Mouse (Mus musculus): ENCODE measurements at regions not wholly inside any gene's neighbourhood (a gene's known extent, or its start where the extent isn't known, plus 50 kb on each side); places are given as distances from the start of the nearest gene placed in this dataset.

DNA sequence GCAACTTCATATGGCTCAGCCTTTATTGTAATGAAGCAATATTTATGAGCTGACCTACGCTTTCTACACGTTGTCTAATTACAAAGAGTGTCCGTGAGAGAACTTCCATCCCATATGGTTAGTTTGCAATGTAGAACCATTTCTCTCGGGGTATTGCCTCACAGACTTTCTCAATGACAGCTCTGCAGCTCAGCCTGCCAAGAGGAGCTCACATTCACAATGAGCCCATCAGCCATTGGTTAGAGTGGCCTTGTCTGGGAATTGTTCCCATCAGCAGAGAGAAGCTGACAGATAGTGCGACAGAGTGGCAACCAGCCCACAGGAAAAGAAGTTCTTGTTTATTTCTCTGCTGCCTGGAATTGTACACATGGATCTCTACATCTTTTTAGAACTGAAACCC lies 409.7 kb downstream of the Zfp704 start:
- DNase-seq (ENCODE audit: low read depth, low spot score): no peak

DNA sequence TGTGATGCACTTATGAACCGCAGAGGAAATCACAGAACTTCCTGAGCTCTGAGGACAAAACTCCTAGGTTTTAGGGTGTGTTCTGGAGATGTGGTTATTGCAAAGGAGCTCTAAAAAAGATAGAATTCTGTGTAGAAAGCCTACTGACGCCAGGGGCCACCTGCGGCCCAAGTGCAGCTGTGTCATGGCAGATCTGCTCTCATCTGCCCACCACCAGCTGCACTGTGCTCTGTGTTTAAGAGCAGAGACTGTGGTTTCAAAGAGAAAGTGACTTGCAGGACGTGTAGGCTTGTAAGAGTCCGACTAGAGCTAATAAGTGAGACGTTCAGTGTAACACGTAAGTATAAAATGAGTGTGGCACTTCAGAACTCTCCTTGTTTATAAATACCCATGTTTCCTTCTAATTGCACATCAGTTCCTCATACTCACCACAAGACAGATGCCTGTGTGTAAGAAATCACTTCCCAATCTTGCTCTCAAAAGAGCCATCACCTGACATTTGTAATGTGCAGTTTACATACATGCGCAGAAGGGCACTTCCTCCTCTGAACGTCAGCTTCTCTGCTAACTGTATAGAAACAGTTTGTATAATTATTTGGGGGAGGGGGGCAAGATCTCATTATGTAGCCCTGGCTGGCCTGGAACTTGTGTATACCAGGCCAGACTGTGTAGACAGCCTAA lies 411.1 kb downstream of the Zfp704 start:
- no peak for DNase-seq (ENCODE audit: low read depth, low spot score)

DNA sequence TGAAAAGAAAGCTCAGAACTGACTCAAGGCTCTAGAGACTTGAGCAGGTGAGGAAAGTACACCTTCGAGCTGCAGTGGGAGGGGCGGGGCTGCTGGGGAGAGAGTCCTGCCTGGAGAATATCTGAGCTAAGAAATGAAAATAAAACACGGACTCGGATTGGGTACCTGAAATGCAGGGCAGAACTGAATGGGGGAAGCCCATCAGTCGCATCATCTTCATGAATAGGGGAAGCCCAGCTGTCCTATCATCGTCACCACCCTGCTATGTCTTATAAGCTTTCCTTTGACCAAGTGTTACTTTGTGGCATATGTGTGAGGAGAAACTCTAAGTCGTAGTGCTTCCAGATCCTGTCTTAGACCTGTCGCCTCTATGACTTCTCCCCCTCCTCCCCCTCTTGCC lies 414.1 kb downstream of the Zfp704 start:
- DNase-seq (ENCODE audit: low read depth, low spot score): no peak

DNA sequence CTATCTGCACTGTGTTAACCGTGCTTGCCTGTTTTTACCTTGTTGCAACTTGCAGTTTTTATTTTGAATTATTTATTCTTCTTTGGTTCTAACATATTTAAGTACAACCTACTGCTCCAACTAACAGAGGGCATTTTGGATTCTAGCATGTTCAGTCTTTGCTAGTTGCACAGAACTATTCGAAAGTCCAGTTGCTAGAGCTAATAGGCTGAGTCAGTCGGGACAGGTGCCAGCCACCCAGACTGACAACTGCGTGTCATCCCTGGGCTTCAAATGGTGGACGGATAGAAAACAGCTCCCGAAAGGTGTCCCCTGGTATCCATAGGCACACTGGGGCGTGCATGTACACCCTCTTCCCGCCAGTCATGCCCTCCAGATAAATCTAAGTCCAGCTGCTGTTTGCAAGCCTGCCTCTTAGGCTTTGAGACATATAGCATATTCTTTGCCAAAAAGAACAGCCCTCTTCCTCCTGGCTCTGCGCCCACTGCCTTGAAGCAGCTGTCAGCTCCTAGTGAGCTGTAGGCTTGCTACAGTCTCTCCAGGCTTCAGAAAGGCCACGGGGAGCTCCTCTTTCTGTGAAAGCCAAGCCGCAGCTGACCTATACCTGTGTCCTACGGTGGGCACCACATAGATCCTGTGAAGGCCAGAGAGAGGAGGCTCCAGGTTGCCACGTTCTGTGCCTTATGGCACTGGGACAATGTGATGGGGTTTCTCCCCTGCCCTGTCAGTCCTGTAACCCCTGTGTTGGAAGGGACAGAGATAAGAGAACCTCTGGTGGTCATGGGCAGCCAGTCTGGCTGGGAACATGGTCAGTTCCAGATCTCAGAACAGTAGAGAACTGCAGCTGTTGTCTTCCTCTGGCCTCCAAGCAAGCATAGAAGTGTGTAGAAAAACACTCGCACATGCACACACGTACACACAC lies 420.3 kb downstream of the Zfp704 start:
- DNase-seq (ENCODE audit: low read depth, low spot score): no peak

DNA sequence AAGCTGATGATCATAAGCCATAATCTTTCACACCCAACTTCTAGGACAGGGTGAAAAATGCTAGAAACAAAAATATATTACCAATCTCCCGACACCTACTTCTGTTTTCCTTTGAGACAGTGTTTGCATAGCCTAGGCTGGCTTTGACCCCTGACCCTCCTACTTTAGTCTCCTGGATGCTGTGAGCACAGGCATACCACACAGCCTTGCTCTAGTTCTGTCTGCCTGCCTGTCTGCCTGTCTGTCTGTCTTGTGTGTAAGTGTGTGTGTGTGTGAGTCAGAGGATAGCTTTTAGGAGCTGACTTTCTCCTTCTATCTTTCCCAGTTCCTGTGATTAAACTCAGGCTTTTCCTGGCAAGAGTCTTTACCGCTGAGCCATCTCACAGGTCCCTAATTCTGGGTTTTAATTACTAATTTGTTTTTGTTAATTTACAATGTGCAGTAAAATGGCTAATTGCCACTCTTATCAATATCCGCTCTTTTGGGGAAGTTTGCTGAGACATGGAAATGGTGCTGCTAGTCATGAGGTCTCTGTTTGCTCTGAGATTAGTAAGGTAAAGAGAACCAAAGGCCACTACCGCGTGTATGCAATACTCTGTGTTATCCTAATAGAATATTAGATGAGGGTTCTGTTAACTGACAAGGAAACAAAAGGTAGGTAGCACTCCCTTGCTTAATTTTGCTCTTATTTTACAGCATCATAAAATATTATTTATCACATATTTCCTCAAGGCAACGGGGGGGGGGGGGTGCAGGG lies 423.3 kb downstream of the Zfp704 start:
- DNase-seq (ENCODE audit: low read depth, low spot score): no peak

DNA sequence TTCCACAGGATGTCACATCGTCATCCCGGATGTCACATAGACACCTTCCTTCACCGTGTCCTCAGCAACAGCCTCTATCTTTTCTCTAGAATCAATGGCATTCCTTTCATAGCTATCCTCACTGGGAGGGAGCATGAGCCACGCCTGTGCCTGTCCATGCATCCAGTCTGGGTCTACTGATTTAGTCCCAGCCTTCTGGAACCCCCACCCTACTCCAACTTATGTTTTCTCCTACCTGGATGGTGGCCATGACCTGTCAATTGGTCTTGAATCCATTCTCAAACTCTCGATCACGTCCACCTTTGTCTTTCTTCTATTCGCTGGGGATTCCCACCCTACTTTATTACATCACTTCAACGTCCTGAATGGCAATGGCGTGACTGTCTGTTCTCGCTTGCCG lies 428.3 kb downstream of the Zfp704 start:
- no peak for DNase-seq (ENCODE audit: low read depth, low spot score)

DNA sequence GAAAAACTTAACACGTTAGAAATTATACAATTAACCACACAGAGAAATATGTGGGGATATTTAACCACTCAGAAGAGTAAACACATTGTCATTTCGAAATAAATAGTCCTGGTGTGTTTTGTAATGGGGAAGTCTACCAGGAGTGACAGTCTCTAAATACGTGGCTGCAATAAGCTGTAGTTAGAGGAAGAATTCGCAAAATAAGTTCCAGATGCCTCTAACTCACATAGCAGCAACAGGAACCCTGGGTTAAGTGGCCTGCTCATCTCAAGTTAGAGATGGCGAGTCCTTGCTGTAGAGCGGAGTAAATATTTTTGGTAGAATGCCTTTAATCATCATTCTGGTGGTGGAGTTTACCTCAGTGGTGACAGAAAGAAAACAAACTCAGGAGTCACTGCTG lies 430.2 kb downstream of the Zfp704 start:
- DNase-seq (ENCODE audit: low read depth, low spot score): no peak

DNA sequence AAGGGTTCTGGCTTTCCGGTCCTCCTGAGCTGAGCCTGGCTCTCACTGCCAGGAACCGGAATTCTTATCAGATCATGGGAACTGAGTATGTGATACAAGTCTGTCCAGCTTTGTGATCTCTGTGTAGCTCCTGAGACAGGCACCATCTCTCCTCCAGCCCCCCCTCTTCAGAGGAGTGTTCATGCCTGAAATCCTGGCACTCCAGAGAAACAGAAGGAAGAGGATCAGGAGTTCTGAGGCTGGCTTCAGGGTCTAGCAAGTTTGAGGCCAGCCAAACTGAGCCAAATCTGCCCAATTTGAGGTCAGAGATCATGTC lies 435.4 kb downstream of the Zfp704 start:
- no peak for DNase-seq (ENCODE audit: low read depth, low spot score)

DNA sequence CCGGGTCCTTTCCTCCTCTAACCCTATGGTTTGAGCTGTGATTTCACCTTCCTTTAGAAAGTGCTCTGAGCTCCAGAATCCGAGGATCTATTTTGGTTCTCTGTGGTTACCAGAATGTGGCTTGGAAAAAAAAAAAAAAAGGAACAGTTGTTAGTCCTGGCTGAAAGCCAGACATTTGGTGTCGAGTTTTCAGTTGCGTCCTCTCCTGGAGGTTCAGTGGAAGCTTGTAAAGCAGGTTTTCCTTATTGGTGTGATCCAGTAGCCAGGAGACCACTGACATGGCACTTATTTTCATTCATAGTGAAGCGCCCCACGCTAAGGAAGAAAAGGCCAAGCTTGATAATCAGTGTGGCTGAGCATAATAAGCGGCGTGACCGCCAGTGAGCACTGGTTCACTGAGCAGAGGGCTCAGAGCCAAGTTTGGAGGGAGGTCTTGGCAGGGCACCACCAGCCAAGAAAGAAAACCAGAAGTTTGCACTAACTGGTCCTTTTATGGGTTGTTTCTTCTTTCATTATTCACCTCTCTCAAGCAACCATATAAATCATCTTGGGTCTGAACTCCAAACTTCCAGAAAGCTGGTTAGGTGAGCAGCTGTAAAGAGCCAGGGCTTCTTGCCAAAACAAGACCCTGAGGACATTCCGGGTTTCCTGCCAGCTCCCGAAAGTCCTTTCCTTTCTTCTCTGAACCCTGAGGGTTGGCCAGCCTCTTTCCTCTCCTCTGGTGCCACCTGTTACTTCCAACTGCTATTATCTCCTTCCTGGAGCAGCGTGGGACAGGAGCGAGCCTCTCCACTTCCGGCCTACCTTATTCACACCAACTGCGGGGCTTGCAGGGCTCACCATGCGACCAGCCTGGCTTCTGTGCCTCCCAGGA lies 436.0 kb downstream of the Zfp704 start:
- no peak for DNase-seq (ENCODE audit: low read depth, low spot score)

DNA sequence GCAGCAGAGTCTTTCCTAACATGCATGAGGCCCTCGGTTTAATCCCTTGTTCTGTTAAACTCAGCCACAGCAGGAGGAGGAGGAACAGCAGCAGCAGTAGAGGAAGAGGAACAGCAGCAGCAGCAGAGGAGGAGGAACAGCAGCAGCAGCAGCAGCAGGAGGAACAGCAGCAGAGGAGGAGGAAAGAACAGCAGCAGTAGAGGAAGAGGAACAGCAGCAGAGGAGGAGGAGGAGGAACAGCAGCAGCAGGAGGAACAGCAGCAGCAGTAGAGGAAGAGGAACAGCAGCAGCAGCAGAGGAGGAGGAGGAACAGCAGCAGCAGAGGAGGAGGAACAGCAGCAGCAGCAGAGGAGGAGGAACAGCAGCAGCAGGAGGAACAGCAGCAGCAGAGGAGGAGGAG lies 437.9 kb downstream of the Zfp704 start:
- DNase-seq (ENCODE audit: low read depth, low spot score): no peak

DNA sequence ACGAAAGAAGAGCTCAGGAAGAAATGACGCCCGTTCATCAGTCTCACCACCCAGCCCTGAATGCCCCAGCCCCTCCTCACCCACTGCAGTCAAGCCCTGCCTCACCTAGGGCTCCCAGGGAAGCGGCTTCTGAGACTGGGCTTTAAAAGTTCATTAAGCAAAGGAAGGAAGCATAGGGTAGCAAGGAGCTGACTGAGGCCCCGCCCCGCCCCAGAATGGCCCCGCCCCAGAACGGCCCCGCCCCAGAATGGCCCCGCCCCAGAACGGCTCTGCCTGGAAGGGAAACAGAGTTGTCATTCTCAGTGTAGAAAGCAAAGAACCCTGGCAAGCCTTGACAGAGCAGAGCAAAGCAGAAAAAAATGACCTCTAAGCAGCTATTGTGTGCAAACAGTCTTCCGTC lies 440.9 kb downstream of the Zfp704 start:
- no peak for DNase-seq (ENCODE audit: low read depth, low spot score)

DNA sequence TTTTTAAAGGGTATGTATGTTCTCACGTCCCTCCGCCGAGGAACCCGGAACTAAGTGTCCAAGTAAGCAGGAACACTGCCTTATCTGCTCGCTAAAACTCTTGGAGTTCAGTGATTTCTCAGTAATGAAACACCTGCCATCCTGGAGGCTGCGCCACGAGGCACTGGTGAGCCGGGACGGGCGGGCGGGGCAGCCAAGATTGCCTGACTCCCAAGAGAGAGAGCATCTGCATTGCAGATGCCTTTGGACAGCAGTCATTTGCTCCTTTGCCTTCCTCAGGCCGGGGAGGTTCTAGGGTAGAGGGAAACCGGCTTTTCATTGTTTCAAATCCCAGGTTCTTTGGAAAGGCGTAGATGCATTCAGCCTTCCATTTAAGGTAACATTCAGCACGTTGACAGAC lies 450.8 kb downstream of the Zfp704 start:
- no peak for DNase-seq (ENCODE audit: low read depth, low spot score)

DNA sequence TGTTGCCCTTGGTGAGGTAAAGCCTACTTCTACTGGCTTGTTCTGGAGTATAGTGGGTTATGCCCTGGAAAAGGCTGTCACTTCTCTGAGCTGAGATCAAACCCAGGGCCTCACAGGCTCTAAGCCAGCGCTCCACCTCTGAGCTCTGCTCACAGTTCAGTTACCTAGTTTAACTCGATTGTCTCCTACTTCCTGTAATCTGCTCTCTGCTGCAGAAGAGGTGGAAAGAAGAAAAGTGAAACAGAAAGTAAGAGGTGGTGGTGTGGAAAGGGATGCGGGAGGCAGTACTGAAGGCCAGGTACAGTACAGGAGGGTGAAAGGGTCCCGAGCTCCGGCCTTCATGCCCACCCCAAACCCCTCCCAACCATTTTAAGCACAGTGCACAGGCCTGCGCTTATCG lies 455.7 kb downstream of the Zfp704 start:
- DNase-seq (ENCODE audit: low read depth, low spot score): no peak

DNA sequence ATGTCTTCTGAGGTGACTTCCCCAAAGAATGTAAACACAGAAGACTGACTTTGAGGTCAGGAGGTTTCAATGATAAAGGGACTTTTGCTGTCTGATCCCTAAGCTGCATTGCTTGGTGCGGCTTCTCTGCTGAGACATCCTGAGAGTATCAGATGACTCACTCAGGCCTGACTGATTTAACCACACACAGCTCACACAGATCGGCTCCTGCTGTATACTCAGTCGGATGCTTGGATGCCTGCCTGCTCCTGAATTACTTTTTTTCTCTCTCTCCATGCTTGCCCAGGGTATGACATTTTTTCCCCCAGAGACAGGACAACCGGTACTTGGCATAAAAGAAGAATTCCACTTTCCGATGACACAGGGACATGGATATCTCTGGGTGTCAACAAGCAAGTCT lies 456.2 kb downstream of the Zfp704 start:
- DNase-seq (ENCODE audit: low read depth, low spot score): no peak

DNA sequence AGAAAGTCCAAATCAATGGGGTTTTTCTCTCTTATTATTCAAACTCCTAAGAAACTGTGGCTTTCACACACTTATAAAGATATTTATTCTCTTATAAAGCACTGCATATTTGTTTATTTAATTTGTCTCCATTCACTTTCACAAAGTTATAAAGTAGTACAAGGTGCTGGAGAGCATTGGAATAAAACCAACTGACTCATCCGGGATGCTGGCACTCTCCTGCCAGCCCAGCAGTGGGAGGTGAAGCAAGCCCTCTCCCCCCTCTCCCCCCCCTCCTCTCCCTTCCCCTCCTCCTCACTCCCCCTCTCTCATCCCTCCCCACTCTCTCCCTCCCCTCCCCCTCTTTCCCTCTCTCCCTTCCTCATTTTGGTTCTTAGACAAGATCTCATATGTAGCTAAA lies 457.6 kb downstream of the Zfp704 start:
- DNase-seq (ENCODE audit: low read depth, low spot score): no peak

DNA sequence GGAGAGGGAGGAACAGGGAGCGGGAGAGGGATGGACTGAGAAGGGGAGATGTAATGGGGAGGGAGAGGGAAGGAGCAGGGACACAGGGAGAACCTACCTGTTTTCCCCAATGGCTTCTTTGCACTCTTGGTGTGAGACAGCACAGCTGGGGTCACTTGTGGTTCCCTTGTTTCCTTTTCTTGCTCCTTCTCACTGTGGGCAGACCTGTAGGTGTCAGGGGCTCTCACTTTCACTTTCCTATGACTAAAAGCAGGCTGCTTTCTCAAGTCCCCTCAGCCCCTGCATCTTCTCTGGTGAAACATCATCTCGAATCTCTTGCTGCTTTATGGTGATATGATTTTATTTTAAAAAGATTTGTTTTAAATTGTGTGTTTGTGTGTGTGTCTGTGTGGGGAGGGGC lies 458.3 kb downstream of the Zfp704 start:
- no peak for DNase-seq (ENCODE audit: low read depth, low spot score)

DNA sequence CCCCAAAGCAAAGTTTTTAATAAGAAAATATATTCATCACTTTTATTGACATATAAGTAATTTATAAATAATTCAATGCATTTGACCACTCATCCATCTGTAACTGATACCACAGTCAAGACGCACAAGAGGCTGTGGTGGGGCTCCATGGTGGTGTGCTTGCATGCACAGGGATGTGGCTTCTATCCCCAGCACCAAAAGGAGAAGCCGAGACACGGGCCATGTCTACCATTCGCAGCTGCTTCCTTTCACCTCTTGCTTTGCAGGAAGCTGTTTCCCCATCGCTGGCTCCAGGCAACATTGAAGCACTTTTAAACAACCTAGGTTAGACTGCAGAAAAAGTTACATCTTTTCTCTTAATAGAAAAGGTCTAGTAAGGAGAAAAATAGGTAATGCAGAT lies 461.3 kb downstream of the Zfp704 start:
- DNase-seq (ENCODE audit: low read depth, low spot score): no peak

DNA sequence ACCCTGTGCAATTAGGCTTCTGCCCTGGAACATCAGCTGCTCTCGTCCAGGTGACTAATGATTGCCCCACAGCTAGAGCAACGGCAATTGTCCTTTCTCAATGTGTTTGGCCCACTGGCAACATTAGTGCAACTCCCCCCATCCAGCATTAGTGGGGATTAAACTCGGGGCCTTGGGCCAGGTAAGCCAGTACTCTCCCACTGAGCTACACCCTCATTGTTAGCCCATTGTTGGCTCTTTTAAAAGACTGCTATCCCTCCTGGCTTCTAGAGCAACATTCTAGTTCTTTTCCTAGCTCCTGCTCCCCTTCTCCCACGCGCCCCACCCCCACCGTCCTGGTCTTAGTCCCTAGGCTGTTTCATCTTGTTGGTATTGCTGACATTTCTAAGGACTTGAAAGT lies 463.4 kb downstream of the Zfp704 start:
- no peak for DNase-seq (ENCODE audit: low read depth, low spot score)

DNA sequence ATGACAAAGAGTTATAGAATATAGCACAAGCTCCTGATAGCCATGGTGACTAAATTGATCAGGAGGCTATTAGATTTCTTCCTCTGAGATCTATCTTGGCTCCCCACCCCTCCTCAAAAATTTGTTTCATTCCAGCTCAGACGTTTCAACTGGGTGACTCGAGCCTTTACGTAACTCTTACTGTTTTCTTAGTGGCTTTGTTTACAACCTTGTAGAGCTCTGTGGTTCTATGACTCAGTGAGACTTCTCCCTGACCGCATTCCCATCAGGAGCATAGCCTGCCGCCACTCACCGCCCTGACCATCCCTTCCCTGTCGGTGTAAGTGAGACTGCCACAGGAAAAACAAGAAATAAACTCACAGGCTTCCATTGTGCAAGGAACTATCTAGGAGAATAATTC lies 464.3 kb downstream of the Zfp704 start:
- DNase-seq (ENCODE audit: low read depth, low spot score): no peak

DNA sequence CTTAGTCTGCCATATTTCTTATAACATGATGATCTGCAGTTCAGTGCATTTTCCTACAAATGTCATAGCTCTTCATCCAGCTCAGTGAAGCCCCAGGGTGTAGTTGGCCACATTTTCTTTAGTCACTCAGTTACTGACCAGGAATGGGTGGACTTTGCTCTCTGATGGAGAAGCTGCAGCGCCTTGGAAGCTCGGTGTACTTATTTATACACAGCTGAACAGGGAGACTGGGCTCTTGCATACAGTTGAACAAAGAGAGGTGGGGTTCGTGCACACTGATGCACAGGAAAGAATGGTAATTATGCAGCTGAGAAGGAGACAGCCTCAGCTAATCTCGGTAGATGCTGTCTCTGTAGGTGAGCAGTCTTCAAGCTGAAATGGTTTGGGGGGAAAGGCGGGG lies 468.0 kb downstream of the Zfp704 start:
- DNase-seq (ENCODE audit: low read depth, low spot score): no peak

DNA sequence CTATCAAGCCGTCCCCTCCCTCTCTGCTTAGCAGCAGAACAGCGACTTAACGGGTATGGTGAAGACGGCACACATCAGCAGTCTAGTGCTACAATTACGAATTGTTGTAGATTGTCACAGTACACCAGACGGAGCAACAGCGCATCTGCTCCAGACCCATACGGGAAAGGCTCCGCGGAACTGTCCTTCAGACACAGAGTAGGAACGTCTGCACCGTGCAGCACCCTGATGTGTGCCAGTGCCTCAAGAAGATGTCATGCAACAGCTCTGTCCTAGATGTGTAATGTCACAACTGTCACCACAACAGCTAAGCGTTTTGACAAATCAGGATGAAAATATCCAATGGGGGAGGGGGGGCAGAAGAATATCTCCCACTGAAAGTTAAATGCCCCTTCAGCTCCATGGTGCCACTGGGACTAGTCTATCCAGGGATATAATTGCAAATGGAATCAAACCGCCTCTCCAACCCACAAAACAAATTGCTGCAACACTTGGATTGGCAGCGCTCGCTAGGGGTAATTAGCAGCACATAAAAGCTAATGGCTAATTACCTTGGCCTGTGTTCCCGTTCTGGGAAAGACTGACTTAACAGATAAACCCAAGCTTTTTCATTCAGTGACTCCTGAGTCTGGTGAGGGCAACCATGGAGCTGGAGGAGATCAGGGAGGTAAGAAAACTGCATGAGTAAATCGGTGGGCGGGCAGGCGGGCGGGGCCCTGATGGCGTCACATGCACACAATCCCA lies 472.6 kb downstream of the Zfp704 start:
- DNase-seq (ENCODE audit: low read depth, low spot score): no peak

Measured in embryo, embryonic 11.5 days (tissue).